Mouse (Mus musculus) megakaryocyte, embryonic 14.5 days (primary cell): ENCODE data around the gene Rac3.

Experiments
- FLI1 ChIP-seq: IDR thresholded peaks from 2 replicates; pipeline ENCODE4 v1.6.1; 2012; ENCODE audit warnings: low read length, inconsistent platforms, mixed read lengths
- GATA1 ChIP-seq: IDR thresholded peaks from 3 replicates; pipeline ENCODE4 v1.6.1; 2012; ENCODE audit warnings: mixed read lengths, low read length, inconsistent platforms, borderline replicate concordance

DNA sequence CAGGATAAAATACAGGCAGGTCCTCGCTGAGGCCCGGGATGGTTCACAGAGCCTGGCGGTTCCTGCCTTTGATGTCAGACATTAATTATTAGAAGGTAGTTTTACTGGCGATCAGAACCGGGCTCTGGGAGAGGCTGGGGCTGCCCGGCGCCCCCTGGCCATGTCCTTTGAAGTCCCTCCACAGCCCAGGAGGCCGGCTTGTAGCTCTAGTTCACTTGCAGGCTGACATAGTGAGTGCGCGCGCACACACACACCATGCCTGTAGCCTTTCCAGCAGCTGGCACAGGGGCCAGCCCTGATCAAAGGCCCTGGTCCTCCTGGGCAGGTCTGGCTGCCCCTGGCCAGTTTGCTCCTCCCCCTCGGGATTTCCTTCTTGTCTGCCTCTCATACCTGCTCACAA is 25.6 kb upstream of the Rac3 start:
- no peak for TF ChIP-seq GATA1
- TF ChIP-seq FLI1 = no peak
